Mouse (Mus musculus): ENCODE measurements around the gene Serinc2.

DNA sequence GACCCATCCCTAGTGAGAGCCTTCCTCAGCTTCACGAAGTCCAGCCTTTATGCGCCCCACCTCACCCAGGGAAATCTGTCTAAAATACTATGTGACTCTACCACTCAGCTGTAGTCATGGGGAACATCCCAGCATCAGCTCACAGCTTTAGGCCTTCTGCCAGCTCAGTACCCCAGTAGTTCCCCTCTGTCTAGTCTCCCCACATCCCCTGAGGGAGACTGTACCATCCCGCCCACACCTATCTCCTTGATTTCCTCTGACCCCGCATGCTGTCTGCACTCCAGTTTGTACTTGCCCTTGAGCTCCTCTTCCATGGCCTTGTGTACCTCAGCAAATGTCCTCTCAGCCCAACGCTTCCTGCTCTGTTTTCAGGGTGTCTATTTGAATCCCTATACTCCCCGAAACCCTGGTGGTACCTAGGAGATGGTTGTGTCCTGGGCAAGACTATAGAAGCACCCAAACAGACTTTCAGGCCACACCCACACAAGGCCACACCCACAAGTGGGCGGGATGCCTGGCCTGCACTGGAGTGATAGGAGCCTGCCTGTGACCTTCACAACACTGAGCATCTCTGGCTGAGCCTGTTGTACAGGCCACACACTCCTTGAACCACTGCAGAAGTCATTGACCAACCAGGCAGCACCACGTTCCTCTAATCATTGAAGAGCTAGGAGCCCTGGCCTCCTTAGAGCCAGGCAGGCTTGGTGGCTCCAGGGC lies 26.4 kb downstream of the Serinc2 start:
- no peak for TF ChIP-seq POLR2A (IDR thresholded peaks at IDR 0.05; ENCODE audit: insufficient read depth, low read length)
- no peak for TF ChIP-seq CTCF (IDR thresholded peaks at IDR 0.05; ENCODE audit: low read depth, low read length)

Measured in ES-Bruce4 (cell line).